Mouse (Mus musculus): ENCODE results near the gene 4930447C04Rik.

4930447C04Rik gene

DNA sequence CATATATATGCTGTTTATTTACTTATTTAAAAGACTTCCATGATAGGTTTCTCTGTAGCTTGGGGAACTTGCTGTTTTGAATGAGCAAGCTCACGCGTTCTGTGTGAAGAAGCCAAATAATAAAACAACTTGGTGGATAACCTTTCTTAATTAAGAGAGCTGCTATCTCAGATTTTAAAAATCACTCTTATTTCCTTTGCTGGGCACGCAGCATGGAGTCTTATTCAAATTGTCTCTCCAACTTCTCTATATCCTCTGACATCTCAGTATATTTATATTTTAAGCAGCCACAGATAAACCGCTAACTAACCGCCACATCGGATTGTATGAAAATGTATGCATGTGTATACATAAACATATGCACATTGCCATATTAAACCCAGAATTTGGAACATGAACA lies 1.6 kb upstream of the 4930447C04Rik start:
- no peak for DNase-seq

DNA sequence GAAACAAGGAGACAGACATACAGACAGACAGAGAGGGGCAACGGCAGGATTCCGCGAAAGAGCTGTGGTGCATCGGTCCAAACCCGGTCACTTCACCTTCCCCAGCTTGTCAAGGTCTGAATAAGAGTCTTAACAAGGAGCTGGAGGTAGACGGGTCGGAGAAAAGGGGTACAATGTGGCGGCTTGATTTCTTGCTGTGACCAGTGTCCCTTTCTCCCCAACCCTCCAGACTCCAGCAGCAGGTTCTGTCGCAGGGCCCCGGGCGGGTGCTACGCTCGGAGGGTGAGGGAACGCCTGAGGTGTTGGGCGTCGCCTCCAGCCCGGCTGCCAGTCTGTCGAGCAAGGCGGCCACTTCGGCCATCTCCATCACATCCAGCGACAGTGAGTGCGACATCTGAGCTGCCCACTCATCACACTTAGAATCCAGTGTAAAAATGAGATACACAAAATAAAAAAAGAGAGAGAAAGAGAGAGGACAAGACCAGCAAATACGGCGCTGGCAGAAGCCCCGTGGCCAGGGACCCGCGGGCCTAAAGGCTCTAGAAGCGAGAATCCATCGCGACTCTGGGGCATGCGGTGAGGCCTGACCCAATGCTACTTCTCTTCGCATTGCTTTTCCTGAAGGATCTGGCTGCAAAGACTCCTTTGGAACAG lies 951 bp upstream of the 4930447C04Rik start:
- DNase-seq = peak; percentile 12

DNA sequence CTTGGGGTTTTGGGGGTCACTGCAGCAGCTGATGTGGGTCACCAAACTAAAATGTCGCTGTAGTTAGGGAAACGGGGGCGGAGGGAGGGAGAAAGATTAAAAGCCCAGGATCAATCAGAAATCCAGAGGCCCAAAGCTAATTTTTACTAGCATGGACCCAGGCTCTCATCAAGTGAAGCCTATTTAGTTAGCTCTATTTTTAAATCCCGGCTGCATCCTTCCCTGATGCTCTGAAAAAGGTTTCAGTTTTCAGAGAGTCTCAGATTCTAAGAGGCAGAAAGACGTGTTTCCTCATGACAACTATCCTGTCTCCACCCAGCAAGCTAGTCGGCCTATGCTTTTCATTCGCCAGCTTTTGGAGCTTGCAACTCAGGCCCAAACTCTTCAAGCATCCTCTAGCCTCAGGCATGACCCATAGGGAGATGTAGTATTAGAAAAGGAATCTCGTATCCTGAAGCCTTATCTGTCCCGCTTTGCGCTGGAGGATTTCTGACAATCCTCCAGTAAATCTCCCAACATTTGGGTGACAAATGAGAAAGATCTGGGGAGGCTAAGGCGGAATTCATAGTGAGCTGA lies 336 bp upstream of the 4930447C04Rik start:
- no peak for DNase-seq

DNA sequence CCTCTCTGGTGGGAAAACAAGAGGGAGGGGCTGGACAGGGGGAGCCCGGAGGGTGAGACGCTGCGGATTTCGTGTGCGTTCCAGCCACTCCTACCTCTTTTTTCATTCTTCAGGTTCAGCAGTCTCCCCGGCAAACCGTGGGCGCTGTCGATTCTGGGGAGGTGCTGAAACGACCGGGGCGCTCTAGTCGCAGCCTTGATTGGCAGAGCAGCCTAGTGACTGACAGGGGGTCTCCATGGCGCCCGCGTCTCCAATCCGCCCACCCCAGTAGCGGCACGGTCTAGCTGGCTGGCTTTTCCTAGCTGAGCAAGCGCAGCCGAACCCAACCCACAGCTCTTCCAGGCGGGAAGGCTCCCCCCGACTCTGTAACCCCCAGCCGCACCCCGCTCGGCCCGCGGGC lies 958 bp downstream of the 4930447C04Rik start, which contains the start of gene Six6:
Gene Six6 (plus strand): TSS at position 277 of the 400 bp plus-strand sequence.
- DNase-seq = peak; percentile 41

DNA sequence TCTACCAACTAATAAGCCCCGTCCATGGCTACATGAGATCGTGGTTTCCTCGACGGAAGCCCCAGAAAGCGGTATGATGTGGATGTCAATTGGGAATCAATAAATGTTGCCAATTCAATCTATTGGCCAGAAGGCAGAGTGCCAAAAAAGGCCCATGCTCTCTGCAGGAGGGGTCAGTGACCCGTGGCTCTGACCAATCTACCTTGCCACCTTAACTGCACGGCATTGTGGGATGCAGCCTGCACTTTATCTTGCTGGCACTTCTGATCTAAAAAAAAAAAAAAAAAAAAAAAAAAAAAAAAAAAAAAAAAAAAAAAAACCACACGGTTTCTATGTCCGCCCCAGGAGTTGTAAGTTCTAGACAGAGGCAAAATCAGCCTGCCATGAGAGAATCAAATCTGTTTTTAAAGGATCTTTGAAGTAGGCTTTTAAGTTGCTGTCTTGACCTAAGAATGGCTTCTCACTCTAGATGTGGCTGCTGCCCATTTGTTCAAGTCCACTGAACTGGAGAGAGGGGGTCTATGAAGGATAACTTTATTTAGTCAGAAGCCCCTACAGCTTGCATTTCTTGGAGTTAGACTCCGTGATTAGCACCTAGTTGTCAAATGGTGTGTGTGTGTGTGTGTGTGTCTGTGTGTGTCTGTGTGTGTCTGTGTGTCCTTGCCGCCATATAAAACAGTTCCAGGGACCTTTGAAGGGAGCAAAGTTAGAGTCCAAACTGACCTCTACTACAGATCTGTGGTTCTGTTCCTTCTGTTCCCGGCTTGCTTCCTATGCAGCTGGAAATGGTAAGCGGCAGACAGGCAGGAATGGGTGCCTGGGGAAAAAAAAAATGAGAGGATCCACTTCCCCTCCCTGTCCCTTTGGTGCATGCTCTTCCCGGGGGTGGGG lies 1.7 kb downstream of the 4930447C04Rik start:
- no peak for DNase-seq

DNA sequence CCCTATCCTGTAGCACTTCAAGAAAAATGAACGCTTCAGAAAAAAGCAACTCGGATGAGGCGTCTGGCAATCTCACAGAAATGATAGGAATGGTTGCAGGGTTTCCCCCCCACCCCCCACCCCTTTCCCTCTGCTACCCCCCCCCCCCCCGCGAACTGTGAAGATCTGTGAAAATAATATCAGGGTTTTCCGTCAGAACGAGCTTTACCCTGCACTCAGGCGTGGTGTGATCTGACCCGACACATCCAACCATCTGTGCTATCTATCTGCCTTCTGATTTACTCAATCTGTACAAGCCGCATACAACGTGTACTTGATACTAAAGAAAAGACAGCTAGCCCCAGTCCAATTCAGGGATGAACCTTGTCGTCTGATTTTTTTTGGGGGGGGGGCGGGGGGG lies 2.4 kb downstream of the 4930447C04Rik start:
- no peak for DNase-seq

DNA sequence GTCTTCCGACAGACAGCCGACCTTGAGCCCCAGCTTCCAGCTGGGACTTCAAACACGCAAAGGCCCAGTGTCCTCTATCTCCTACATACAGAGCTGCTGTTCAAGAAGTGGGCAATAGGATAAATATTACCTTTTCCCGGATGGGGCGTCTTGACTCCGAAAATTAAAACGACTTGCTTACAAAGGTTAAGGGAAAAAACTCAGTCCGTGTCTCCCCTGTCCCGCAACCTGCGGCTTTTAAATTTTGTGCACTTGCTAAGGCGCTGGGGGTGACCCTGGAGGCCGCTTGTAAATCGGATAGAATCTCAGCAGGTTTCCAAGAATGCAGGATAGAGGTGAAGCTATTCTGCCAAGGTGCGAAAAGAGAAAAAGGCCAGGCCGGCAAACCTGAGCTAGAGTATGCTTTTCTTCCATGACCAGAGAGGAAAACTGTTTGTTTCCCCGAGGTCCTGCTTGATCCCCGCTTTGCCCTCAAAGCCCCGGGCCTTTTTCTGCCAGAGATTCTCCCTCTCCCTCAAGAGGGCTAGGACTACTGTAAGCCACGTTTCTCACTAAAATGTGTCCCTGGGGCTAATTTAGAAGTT lies 2.9 kb downstream of the 4930447C04Rik start:
- DNase-seq = no peak

DNA sequence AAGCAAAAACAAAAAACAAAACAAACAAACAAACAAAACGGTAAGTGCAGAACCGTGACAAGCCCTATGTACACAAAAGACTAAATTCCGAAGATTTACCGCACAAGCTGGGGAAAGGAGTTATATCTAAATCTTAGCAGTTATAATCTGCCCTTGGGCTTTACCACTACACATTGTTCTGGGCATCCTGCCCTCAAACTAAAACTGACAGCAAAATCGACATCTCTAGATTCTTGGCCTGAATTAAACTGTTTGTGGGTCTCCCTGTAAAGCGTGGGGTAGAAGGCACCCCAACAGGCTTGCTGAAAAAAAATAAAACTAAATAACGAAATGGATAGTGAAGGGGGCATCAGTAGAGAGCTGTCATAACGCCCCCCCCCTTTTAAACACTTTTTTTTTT lies 3.8 kb downstream of the 4930447C04Rik start:
- no peak for DNase-seq

DNA sequence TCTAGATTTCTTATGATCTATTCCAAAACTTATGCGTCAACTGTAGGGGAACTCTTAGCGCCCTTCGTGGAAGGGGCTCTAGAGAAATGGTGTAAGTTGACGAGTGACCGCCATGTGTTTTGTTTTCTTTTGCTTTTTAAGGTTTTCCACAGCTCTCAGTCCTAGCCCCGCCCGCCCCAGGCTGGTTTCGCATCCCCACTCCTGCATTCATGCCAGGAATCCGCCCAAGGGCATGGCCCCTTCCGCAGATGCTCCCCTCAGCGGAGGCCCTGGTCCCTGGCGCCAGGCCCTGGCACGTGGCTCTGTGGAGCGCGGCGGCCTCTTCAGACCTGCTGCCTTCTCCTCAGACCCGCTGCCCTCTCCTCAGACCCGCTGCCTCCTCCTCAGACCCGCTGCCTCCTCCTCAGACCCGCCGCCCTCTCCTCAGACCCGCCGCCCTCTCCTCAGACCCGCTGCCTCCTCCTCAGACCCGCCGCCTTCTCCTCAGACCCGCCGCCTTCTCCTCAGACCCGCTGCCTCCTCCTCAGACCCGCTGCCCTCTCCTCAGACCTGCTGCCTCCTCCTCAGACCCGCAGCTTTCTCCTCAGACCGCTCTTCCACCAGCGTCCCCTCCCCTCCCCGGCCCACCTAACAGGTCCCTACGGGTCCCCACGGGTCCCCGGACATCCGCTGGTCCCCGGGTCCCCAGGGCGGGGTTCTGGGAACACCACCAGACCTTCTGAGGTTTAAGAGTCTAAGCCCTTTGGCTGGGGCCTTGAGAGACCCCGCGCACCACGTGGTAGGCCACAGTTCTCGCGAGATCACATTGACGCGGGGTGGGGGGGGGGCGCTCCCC lies 23.2 kb downstream of the 4930447C04Rik start:
- DNase-seq = no peak

DNA sequence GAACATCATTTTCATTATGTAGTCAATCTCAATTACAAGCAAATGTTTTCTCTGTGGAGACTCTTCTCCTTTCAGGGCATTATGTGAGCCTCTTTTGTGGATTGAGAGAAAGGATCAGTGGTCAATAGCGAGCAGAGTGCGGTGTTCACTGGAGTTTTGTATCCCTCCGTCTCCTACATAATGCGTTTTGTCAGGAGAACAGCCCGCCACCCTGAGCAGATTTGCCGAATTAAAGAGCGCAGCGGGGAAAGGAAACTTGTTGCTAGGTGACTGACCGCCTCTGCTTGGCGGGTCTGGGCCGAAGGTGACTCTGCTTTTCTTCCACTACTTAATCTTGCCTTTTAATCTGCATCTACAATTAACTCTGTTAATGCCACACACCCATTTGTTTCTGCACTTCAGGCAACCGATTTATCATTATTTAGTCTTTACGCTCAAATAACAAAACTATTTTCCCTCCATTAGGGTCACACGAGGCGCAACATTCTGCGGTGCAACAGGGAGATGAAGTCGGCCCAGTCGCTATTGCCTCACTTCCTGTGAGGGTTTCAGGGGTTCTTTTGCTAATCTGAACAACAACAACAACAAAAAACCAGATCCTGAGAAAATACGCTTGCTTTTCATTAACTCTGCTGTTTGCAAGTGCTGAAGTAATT lies 86.1 kb downstream of the 4930447C04Rik start:
- no peak for DNase-seq

DNA sequence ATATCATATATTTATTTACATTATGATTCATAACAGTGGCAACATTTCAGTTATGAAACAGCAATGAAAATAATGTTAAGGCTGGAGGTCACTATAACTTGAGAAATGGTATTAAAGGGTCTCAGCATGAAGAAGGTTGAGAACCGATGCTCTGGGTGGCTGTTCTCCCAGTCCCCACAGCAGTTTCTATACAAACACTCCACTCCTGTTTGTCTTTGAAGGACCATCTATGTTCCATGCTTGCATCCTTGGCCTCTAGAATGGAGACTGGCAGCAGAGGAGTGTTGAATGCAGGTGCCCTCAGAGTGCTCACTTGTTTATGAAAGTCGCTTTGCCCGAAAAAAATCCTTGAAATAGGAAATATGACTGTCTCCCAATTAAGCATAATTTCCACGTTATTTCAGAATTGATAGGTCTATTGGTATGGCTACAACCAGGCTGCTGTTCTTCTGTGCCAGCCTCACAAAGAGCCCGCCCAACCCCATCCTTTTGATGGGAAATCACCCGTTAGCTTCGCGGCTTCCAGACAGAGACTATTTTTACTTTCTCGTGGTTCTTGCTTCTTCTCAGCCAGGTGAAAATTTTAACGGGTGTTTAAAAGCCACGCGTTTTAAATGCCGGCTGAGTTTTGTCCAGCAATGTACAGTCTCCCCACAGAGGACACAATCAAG lies 87.0 kb downstream of the 4930447C04Rik start:
- no peak for DNase-seq

DNA sequence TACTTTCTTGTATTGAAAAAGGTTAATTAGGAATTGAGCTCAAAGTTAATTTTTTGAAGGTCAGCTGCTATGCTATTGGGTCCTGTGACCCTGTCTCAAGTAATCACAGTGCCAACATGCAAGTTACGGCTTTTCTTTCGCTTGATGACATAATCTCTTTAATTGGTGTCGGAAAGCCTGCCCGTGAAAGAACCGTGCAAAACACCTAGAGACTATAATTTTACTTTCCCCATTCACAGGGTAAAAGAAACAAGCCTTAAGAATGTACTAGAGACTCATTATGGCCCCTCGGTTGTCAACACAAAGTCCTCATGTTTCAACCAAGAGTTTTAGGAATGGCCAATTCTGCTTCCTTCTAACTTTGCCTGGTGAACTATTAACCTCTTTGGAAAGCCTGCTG lies 88.3 kb downstream of the 4930447C04Rik start:
- DNase-seq = no peak

DNA sequence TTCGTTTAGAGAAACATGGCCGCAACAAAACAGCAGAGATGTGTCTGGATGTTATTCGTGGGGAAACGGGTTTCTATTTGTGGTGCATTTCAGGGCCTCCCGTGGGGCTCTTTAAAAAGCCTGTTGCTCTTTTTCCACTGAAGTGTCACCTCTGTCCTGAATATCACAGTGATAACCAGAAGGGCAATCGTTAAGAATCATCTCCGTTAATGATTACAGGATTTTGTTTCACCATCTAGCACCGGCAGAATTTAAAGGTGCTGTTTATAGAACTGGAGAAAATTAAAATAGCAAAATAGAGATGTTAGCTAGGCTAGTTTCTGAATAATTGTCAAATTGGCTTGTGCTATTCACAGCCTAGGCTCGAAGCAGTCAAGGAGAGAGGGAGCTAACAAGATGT lies 90.4 kb downstream of the 4930447C04Rik start:
- DNase-seq = no peak

DNA sequence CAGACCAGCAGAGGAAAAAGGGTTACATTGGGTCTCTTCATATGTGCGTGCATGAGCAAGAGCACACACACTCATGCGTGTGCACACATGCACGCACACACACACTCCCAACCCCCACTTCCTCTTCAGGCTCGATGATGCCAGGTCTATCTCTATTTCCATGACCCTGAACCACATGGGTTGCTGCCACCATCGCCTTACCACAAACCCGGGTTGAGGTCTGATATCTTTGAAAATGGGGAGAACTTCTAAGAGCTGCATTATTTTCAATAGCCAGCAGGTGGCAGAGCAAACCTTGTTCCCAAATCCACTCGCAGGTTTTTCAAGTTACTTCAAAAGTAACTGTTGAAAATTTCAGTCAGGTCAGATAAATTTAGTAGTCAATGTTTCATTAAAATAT lies 92.8 kb downstream of the 4930447C04Rik start:
- peak; percentile 66 for DNase-seq

DNA sequence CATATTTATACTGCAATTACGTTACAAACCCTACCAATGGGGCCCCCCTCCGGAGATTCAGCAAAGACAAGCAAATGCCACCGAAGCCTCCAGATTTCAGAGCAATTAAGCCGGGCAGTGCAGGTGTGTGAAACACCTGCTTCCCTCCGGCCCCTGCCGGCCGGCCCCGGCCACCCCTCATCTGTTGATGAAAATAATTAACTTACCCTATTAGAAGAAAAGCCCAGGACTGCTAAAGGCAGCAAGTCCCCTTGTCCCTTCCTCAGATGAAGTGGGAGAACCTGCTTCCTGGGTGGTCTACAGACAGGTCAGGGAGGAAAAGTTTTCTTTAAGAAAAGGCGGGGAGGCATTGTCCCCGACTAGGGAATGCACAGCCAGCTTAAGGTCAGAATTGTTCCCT lies 94.6 kb downstream of the 4930447C04Rik start:
- DNase-seq = no peak

DNA sequence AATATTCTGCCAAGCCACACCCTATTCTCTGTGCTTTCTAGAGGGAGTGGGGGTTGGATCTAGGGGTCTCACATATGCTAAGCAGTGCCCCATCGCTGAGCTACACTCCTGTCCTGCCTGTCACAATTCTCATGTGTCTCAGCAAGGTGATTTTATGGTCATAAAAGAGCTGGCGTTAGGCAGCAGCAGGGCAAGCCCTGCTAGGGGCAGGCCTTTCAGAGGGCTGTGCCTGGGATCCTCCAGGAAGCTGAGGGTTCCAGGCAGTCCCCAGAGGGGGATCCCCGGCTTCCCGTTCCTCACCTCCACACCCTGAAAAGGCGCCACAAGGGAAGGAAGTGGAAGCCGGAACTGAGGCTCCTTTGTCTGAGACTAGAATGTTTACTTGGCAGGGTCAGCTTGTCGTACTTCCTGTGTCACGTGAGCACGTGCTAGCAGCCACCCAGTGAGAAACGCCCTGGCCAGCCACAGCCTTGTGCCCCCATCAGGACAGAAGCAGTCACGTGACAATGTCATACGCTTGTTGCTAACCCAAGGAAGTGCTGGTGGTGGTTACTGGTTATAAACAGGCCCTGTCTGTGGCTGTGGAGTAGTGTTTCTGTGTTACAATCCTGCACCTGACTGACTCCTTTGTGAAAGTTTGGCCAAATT lies 96.5 kb downstream of the 4930447C04Rik start:
- DNase-seq = peak; percentile 73

DNA sequence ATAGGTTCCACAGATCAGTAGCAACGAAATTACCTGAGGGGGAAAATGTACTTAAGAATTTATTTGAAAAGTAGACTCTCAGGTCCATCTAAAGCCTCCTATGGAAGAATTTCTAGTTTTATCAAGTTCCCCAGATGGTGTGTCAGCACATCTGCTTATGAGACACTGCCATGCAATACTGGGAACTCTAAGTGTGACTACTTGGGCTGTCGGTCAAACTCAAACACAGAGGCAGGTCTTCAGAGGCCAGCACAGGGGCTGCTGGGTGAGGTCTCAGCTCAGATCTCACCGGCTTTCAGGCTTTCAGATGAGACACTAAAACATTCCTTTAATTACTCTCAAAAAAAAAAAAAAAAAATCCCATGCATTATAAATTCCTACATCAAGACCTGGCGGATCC lies 97.0 kb downstream of the 4930447C04Rik start:
- no peak for DNase-seq

DNA sequence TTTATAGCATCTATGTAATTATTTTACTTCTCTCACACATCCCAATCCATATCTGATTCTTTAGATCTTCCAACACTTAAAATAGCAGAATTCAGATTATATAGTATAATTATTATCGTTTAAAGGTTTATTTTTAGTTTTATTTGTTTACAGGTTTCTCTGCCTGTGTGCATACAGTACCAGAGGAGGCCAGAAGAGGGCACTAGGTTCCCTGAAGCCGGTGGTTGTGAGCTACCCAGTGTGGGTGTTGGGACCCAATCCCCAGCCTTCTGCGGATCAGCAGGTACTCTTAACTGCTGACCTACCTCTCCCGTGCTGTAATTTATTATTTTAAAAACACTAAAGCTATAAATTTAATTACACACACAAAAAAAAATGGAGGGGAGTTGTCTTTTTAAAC lies 97.4 kb downstream of the 4930447C04Rik start:
- peak; percentile 52 for DNase-seq

DNA sequence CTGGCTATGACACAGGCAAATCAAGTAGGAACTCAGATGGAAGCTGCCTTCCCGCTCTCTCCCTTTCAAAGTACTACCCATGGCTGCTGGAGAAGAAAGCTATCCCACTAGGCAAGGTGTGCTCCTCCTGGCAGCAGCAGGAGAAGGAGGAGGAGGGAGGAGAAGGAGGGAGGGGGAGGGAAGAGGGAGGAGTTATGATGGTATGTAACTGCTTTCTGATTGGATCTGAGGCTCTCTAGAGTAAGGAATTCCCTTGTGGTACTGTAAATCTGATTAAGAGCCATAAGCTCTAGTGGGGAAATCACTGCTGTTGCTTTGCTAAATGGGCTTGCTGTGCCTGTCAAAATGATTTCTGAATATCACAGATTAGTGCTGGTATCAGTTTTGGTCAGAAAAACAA lies 99.1 kb downstream of the 4930447C04Rik start:
- DNase-seq = no peak

DNA sequence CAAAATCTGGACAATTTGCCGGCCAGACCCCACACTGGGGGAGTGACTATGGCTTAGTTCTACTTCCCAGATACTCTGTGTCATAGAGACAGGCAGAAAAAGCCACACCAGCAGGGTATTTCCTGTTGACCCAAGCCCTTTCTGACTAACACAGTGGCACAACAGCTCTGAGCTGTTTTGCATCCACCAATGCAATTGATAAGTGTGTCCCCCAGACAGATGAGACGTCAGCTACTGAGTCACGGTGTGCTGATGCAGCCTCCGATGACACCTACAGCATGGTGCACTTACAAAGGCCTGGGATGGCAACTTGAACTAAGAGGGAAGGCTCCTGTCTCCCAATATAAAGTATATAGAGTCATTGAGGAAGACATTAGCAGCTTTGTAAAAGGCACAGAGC lies 103.3 kb downstream of the 4930447C04Rik start:
- no peak for DNase-seq

DNA sequence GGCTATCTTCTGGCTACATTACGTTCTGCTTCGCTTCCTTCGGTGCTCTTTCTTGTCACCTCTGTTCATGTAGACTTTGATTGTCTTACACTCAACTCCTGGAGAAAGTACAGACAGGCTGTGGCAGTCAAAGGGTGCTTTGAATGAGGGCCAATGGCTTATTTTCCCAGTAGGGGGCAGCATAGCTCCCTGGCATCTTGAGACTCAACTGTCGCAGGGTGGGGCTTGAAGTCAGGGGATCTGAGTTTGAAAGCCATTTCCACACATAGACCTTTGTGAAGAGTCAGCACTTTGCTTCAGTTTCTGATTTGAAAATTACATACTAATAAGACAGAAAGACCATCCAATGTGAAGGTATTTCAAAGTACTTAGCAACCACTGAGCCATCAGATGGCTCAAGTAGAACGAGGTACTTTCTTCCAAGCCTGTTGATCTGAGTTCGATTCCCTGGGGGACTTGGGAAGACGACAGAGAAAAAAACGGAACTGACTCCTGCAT lies 105.0 kb downstream of the 4930447C04Rik start:
- DNase-seq = peak; percentile 43
